Mouse (Mus musculus): ENCODE measurements around the gene Zbtb21. TPM values are rescaled to one million over a fixed set of nuclear protein-coding genes. Genes with fewer than 3 reads are reported as not detected.
"Not testable (repeated sequence)": the region's sequence is repeated elsewhere in the genome, so short reads cannot be mapped to it uniquely, and the experiment has no call there.

Zbtb21 gene
- total RNA-seq (2014; rRNA removed) (28.7 and 42.6 TPM in 2 replicates), polyA plus RNA-seq (2015; fragmentation: Nextera tagmentation; extraction: Ambion mirVana) (8.7 TPM in 2 replicates)

- WGBS: 1% methylated on average over 76 of the region's 78 CpGs
- Histone ChIP-seq H3K27me3 (ENCODE audit: insufficient read depth, low read length) (no peaks in the 10 kb centered on the region), H3K27ac (peak within 1 kb of the TSS; percentile 95), H3K4me3 (ENCODE audit: low read length) (peak within 1 kb of the TSS; percentile 84), H3K4me2 (ENCODE audit: low read depth, low read length) (peak within 1 kb of the TSS; percentile 94), H3K9ac (replicated peaks; ENCODE audit: low read length) (peak within 1 kb of the TSS; percentile 77), H3K4me1 (ENCODE audit: insufficient read depth, low read length) (peaks cover 10% of the 10 kb centered on the region), H3K36me3 (ENCODE audit: insufficient read depth, low read length) (no peaks in the 10 kb centered on the region), H3K9me3 (ENCODE audit: low read length) (no peaks in the 10 kb centered on the region)
- ATAC-seq (peak; percentile 99), DNase-seq (ENCODE audit: low spot score) (peak; percentile 99)
- no peak; the same call in 1 of the 2 replicates for TF ChIP-seq CTCF (IDR thresholded peaks at IDR 0.05; ENCODE audit: low read depth)
Measured at GRCm38 (mm10) chr16:97962151-97962948, at the start of gene Zbtb21, which contains the start of gene C2cd2. Gene Zbtb21, minus strand, starts transcription at chr16:97962622. Gene C2cd2, minus strand, starts transcription at chr16:97962598.

GRCm38 (mm10) chr16:97997383-97997731 is 34.9 kb upstream of the Zbtb21 start:
- ATAC-seq: peak; percentile 87
- Histone ChIP-seq H3K9ac (replicated peaks; ENCODE audit: low read length) (peak overlapping the region; percentile 41; the same call in 1 of the 2 replicates), H3K4me3 (ENCODE audit: low read length) (peak overlapping the region; percentile 54), H3K27ac (peak overlapping the region; percentile 64; the same call in 1 of the 2 replicates), H3K4me2 (ENCODE audit: low read depth, low read length) (peak overlapping the region; percentile 85)
- not testable (repeated sequence) for H3K4me1 ChIP-seq (ENCODE audit: insufficient read depth, low read length); DNase-seq (ENCODE audit: low spot score); H3K36me3 ChIP-seq (ENCODE audit: insufficient read depth, low read length); H3K27me3 ChIP-seq (ENCODE audit: insufficient read depth, low read length); H3K9me3 ChIP-seq (ENCODE audit: low read length)
- WGBS: under 1% methylated on average over 8 of the region's 8 CpGs

- H3K27me3 ChIP-seq (ENCODE audit: insufficient read depth, low read length): no peaks in the 10 kb centered on the region
- TF ChIP-seq CTCF (IDR thresholded peaks at IDR 0.05; ENCODE audit: low read depth): no peak
- no peaks in the 10 kb centered on the region for H3K4me1 ChIP-seq (ENCODE audit: insufficient read depth, low read length)
- peak; percentile 99 for ATAC-seq
- peak within 1 kb of the TSS; percentile 85 for H3K4me2 ChIP-seq (ENCODE audit: low read depth, low read length)
- peak; percentile 88 for DNase-seq (ENCODE audit: low spot score)
- peak within 1 kb of the TSS; percentile 54 for H3K4me3 ChIP-seq (ENCODE audit: low read length)
- WGBS: 2% methylated on average over 22 of the region's 22 CpGs
- H3K27ac ChIP-seq: peak within 1 kb of the TSS; percentile 64; the same call in 1 of the 2 replicates
- H3K36me3 ChIP-seq (ENCODE audit: insufficient read depth, low read length): no peaks in the 10 kb centered on the region
- peaks cover 3% of the 10 kb centered on the region; the same call in 1 of the 2 replicates for H3K9me3 ChIP-seq (ENCODE audit: low read length)
- H3K9ac ChIP-seq (replicated peaks; ENCODE audit: low read length): peak within 1 kb of the TSS; percentile 41; the same call in 1 of the 2 replicates
Measured at GRCm38 (mm10) chr16:97996616-97997382, 34.4 kb upstream of the Zbtb21 start, which contains the start of gene B230307C23Rik. Gene B230307C23Rik, plus strand, starts transcription at chr16:97997315.

GRCm38 (mm10) chr16:97995849-97996615 is 33.6 kb upstream of the Zbtb21 start:
- no peaks in the 10 kb centered on the region for H3K27me3 ChIP-seq (ENCODE audit: insufficient read depth, low read length)
- 21% methylated on average over 1 of the region's 1 CpGs for WGBS
- H3K4me2 ChIP-seq (ENCODE audit: low read depth, low read length): peak overlapping the region; percentile 85
- no peaks in the 10 kb centered on the region for H3K4me1 ChIP-seq (ENCODE audit: insufficient read depth, low read length)
- no peak for DNase-seq (ENCODE audit: low spot score)
- ATAC-seq: no peak
- H3K4me3 ChIP-seq (ENCODE audit: low read length): peak overlapping the region; percentile 54
- TF ChIP-seq CTCF (IDR thresholded peaks at IDR 0.05; ENCODE audit: low read depth): no peak
- no peak overlapping the region; the same call in 1 of the 2 replicates for H3K9ac ChIP-seq (replicated peaks; ENCODE audit: low read length)
- H3K36me3 ChIP-seq (ENCODE audit: insufficient read depth, low read length): no peaks in the 10 kb centered on the region
- peak overlapping the region; percentile 64; the same call in 1 of the 2 replicates for H3K27ac ChIP-seq
- 0 out of 2 replicates have a peak, but pooled peaks cover 3% of the 10 kb centered on the region for H3K9me3 ChIP-seq (ENCODE audit: low read length)

GRCm38 (mm10) chr16:97992477-97992876 is 30.1 kb upstream of the Zbtb21 start:
- H3K4me2 ChIP-seq (ENCODE audit: low read depth, low read length); H3K27ac ChIP-seq; H3K4me1 ChIP-seq (ENCODE audit: insufficient read depth, low read length); DNase-seq (ENCODE audit: low spot score); H3K4me3 ChIP-seq (ENCODE audit: low read length); H3K36me3 ChIP-seq (ENCODE audit: insufficient read depth, low read length); H3K27me3 ChIP-seq (ENCODE audit: insufficient read depth, low read length); ATAC-seq; H3K9ac ChIP-seq (replicated peaks; ENCODE audit: low read length); H3K9me3 ChIP-seq (ENCODE audit: low read length): not testable (repeated sequence)
- WGBS: 86% methylated on average over 3 of the region's 3 CpGs

GRCm38 (mm10) chr16:97991517-97991916 is 29.1 kb upstream of the Zbtb21 start:
- H3K27ac ChIP-seq: no peak overlapping the region
- no peak overlapping the region for H3K4me2 ChIP-seq (ENCODE audit: low read depth, low read length)
- TF ChIP-seq CTCF (IDR thresholded peaks at IDR 0.05; ENCODE audit: low read depth): no peak
- H3K27me3 ChIP-seq (ENCODE audit: insufficient read depth, low read length): no peaks in the 10 kb centered on the region
- no peak for DNase-seq (ENCODE audit: low spot score)
- no peak overlapping the region for H3K4me3 ChIP-seq (ENCODE audit: low read length)
- 83% methylated on average over 2 of the region's 2 CpGs for WGBS
- no peak for ATAC-seq
- H3K4me1 ChIP-seq (ENCODE audit: insufficient read depth, low read length): no peaks in the 10 kb centered on the region
- H3K9me3 ChIP-seq (ENCODE audit: low read length): no peaks in the 10 kb centered on the region
- no peak overlapping the region for H3K9ac ChIP-seq (replicated peaks; ENCODE audit: low read length)
- no peaks in the 10 kb centered on the region for H3K36me3 ChIP-seq (ENCODE audit: insufficient read depth, low read length)
